Mouse (Mus musculus): ENCODE measurements around the gene Gm49405.

- no peak for TF ChIP-seq EP300 (IDR thresholded peaks at IDR 0.05)
- TF ChIP-seq CTCF (IDR thresholded peaks at IDR 0.05) = no peak
These were observed 15.2 kb downstream of the Gm49405 start for GRCm38 (mm10) chr19:4015635-4016034.
